Mouse (Mus musculus): ENCODE data around the gene Gm10118. TPM values are rescaled to one million over a fixed set of nuclear protein-coding genes. Genes with fewer than 3 reads are reported as not detected.

Gene Gm10118
- total RNA-seq (2021) = not detected
- long read RNA-seq, experiment 1 = 0 reads
- long read RNA-seq, experiment 2 = 0 reads

- no peak for DNase-seq (ENCODE audit: low spot score in 2 of 2)
Measured at GRCm38 (mm10) chr10:63927334-63927733, at the start of gene Gm10118. Gm10118 (minus strand) TSS chr10:63927434.

- no peak for DNase-seq (ENCODE audit: low spot score in 2 of 2)
Measured at GRCm38 (mm10) chr10:63972300-63972699, 45.1 kb upstream of the Gm10118 start.

GRCm38 (mm10) chr10:63954308-63954930 is 27.2 kb upstream of the Gm10118 start:
- peak in 1 of 2 experiments; percentile 3 for DNase-seq (ENCODE audit: low spot score in 2 of 2)

- DNase-seq (ENCODE audit: low spot score in 2 of 2) = no peak
Measured at GRCm38 (mm10) chr10:63951481-63951880, 24.2 kb upstream of the Gm10118 start.

- DNase-seq (ENCODE audit: low spot score in 2 of 2) = no peak
Measured at GRCm38 (mm10) chr10:63950867-63951266, 23.6 kb upstream of the Gm10118 start.

- DNase-seq (ENCODE audit: low spot score in 2 of 2) = no peak
Measured at GRCm38 (mm10) chr10:63947266-63947665, 20.0 kb upstream of the Gm10118 start.

- no peak for DNase-seq (ENCODE audit: low spot score in 2 of 2)
Measured at GRCm38 (mm10) chr10:63945534-63945933, 18.3 kb upstream of the Gm10118 start.

- no peak for DNase-seq (ENCODE audit: low spot score in 2 of 2)
Measured at GRCm38 (mm10) chr10:63933946-63934345, 6.7 kb upstream of the Gm10118 start.

- no peak for DNase-seq (ENCODE audit: low spot score in 2 of 2)
Measured at GRCm38 (mm10) chr10:63908878-63909277, 18.4 kb downstream of the Gm10118 start.

- no peak for DNase-seq (ENCODE audit: low spot score in 2 of 2)
Measured at GRCm38 (mm10) chr10:63899891-63900290, 27.3 kb downstream of the Gm10118 start.

GRCm38 (mm10) chr10:63894612-63895011 is 32.6 kb downstream of the Gm10118 start:
- no peak for DNase-seq (ENCODE audit: low spot score in 2 of 2)

GRCm38 (mm10) chr10:63886449-63887088 is 40.7 kb downstream of the Gm10118 start:
- DNase-seq (ENCODE audit: low spot score in 2 of 2) = no peak

- DNase-seq (ENCODE audit: low spot score in 2 of 2) = no peak
Measured at GRCm38 (mm10) chr10:63880462-63880903, 46.8 kb downstream of the Gm10118 start.

Other genes starting within 250 kb of the Gm10118 start
- gene Lrrtm3, start 162.8 kb upstream of the Gm10118 start, total RNA-seq (2021) = under 1 TPM; 0.48 to 0.56 TPM